ENCODE assay signal across 8 mouse cellular contexts in the genomic region with DNA sequence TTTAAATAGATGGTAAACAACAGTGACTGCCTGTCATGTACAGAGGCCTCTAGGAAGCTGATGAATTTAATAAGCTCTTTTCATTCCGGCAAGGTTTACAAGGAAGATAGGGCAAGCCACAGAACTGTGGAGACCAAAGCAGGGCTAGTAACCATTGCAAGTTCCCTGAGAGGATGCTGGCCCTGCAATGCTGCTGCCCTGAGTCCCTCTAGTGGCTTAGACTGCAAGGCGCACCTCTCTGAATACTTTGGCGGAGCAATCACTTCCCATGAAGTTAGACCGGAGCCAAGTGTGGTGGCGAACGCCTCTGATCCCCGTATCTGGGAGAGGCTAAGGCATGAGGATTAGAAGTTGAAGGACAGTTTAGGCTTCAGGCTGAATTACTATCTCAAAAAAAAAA. TPM values are rescaled to one million over a fixed set of nuclear protein-coding genes. Genes with fewer than 3 reads are reported as not detected.
DNase-seq lines count a peak whose midpoint lies in the region; ATAC-seq and TF ChIP-seq lines count a peak whose summit lies in the region.

No protein-coding gene starts in this region.

- no peaks in the 10 kb centered on the region for H3K4me1 ChIP-seq in spleen, adult 2 months (ENCODE audit: control insufficient read depth, insufficient read depth, insufficient read length)
- H3K4me1 ChIP-seq in intestine, embryonic 14.5 days (replicated peaks; ENCODE audit: control insufficient read depth, insufficient read depth, low read length): no peaks in the 10 kb centered on the region
- no peaks in the 10 kb centered on the region for H3K4me1 ChIP-seq in midbrain, embryonic 15.5 days
- no peaks in the 10 kb centered on the region for H3K4me1 ChIP-seq in stomach, embryonic 16.5 days (ENCODE audit: control insufficient read depth, insufficient read depth, low read length)

- peak; percentile 94 for ATAC-seq in common myeloid progenitor, adult 5-6 weeks (replicated peaks; ENCODE audit: low read depth, poor library complexity, severe bottlenecking)
- peak; percentile 66; the same call in 1 of the 2 replicates for ATAC-seq in intestine, embryonic 14.5 days (replicated peaks; ENCODE audit: low FRiP score, low TSS enrichment, low read depth)
- ATAC-seq in midbrain, embryonic 15.5 days (replicated peaks): peak; percentile 89
- peak; percentile 69 for ATAC-seq in stomach, embryonic 16.5 days (ENCODE audit: insufficient read depth, low FRiP score)

- TF ChIP-seq CTCF in spleen, adult 2 months (IDR thresholded peaks at IDR 0.05; ENCODE audit: extremely low read depth, insufficient read depth, insufficient read length, insufficient replicate concordance): peak; percentile 25; the same call in 1 of the 2 replicates

- WGBS in spleen, adult 2 months: 6% methylated on average over 7 of the region's 7 CpGs
- WGBS in intestine, embryonic 14.5 days: under 1% methylated on average over 7 of the region's 7 CpGs
- WGBS in midbrain, embryonic 15.5 days: 2% methylated on average over 7 of the region's 7 CpGs
- WGBS in stomach, embryonic 16.5 days: 3% methylated on average over 7 of the region's 7 CpGs

- DNase-seq in spleen, adult 2 months (ENCODE audit: low read depth in 1 of 2, low spot score in 2 of 2): peak in 1 of 2 experiments; percentile 8
- DNase-seq in spleen, adult 12 weeks (ENCODE audit: low spot score): no peak
- peak; percentile 55 for DNase-seq in gastrocnemius, postnatal 10 days
- DNase-seq in intestine, embryonic 14.5 days (ENCODE audit: low spot score): peak; percentile 74
- peak; percentile 23 to 78 for DNase-seq in left cerebral cortex, adult 9 months (ENCODE audit: low spot score in 2 of 2)

- H3K9ac ChIP-seq in intestine, embryonic 14.5 days (ENCODE audit: low read length): no peak overlapping the region
- no peak overlapping the region for H3K9ac ChIP-seq in midbrain, embryonic 15.5 days
- no peak overlapping the region for H3K9ac ChIP-seq in stomach, embryonic 16.5 days (ENCODE audit: low read length)

- H3K36me3 ChIP-seq in spleen, adult 2 months (ENCODE audit: control insufficient read depth, insufficient read depth, low read length): no peaks in the 10 kb centered on the region
- no peaks in the 10 kb centered on the region for H3K36me3 ChIP-seq in intestine, embryonic 14.5 days (ENCODE audit: control insufficient read depth, insufficient read depth, low read length)
- H3K36me3 ChIP-seq in midbrain, embryonic 15.5 days (replicated peaks): no peaks in the 10 kb centered on the region
- no peaks in the 10 kb centered on the region for H3K36me3 ChIP-seq in stomach, embryonic 16.5 days (ENCODE audit: control insufficient read depth, insufficient read depth, low read length)

- no peaks in the 10 kb centered on the region for H3K9me3 ChIP-seq in intestine, embryonic 14.5 days (ENCODE audit: control insufficient read depth, low read length)
- H3K9me3 ChIP-seq in midbrain, embryonic 15.5 days: no peaks in the 10 kb centered on the region
- no peaks in the 10 kb centered on the region for H3K9me3 ChIP-seq in stomach, embryonic 16.5 days (replicated peaks; ENCODE audit: control insufficient read depth, low read length)

- no peak overlapping the region for H3K4me3 ChIP-seq in spleen, adult 2 months (ENCODE audit: extremely low read depth, insufficient read depth, insufficient read length)
- H3K4me3 ChIP-seq in intestine, embryonic 14.5 days (ENCODE audit: low read depth, low read length): no peak overlapping the region
- H3K4me3 ChIP-seq in midbrain, embryonic 15.5 days: no peak overlapping the region
- no peak overlapping the region for H3K4me3 ChIP-seq in stomach, embryonic 16.5 days (replicated peaks; ENCODE audit: low read length)

- no peaks in the 10 kb centered on the region for H3K27me3 ChIP-seq in spleen, adult 2 months (ENCODE audit: control insufficient read depth, insufficient read depth, low read length)
- H3K27me3 ChIP-seq in intestine, embryonic 14.5 days (replicated peaks; ENCODE audit: control insufficient read depth, insufficient read depth, low read length): no peaks in the 10 kb centered on the region
- H3K27me3 ChIP-seq in midbrain, embryonic 15.5 days (replicated peaks): no peaks in the 10 kb centered on the region
- no peaks in the 10 kb centered on the region for H3K27me3 ChIP-seq in stomach, embryonic 16.5 days (ENCODE audit: control insufficient read depth, insufficient read depth, low read length)

- TF ChIP-seq POLR2A in spleen, adult 2 months (IDR thresholded peaks at IDR 0.05; ENCODE audit: low read depth, low read length): no peak

- no peak overlapping the region for H3K4me2 ChIP-seq in intestine, embryonic 14.5 days (ENCODE audit: low read length)
- H3K4me2 ChIP-seq in midbrain, embryonic 15.5 days: no peak overlapping the region
- no peak overlapping the region for H3K4me2 ChIP-seq in stomach, embryonic 16.5 days (ENCODE audit: low read depth, low read length)

- H3K27ac ChIP-seq in spleen, adult 2 months (ENCODE audit: insufficient read depth, low read length): no peak overlapping the region
- no peak overlapping the region for H3K27ac ChIP-seq in intestine, embryonic 14.5 days (ENCODE audit: low read depth)
- H3K27ac ChIP-seq in midbrain, embryonic 15.5 days: no peak overlapping the region
- no peak overlapping the region for H3K27ac ChIP-seq in stomach, embryonic 16.5 days (ENCODE audit: low read length)

RNA-seq across cellular contexts. Expression of a gene that starts 36.4 kb away (rescaled TPM):
- polyA plus RNA-seq in spleen, adult 2 months (2012; rRNA removed): 9.4 and 12.4 TPM in 2 replicates
- total RNA-seq in common myeloid progenitor, adult 5-6 weeks (2017): 9.8 and 12.6 TPM in 2 replicates
- total RNA-seq in gastrocnemius, postnatal 10 days (2021): 10 to 100 TPM; 15.1 to 15.6 TPM
- polyA plus RNA-seq in intestine, embryonic 14.5 days (2014; fragmentation: Nextera tagmentation; extraction: Ambion mirVana): 53.0 and 55.2 TPM in 2 replicates
- 38.5 and 38.9 TPM in 2 replicates for polyA plus RNA-seq in midbrain, embryonic 15.5 days (2015; fragmentation: Nextera tagmentation; extraction: Ambion mirVana)
- 40.2 and 46.5 TPM in 2 replicates for polyA plus RNA-seq in stomach, embryonic 16.5 days (2015; fragmentation: Nextera tagmentation; extraction: Ambion mirVana)

RNA-seq across cellular contexts. Expression of a gene that starts 36.9 kb away (rescaled TPM):
- 0.46 and 0.71 TPM in 2 replicates for polyA plus RNA-seq in spleen, adult 2 months (2012; rRNA removed)
- 0.73 and 0.87 TPM in 2 replicates for total RNA-seq in common myeloid progenitor, adult 5-6 weeks (2017)
- total RNA-seq in gastrocnemius, postnatal 10 days (2021): 1 to 10 TPM; 4.8 to 6.1 TPM
- polyA plus RNA-seq in intestine, embryonic 14.5 days (2014; fragmentation: Nextera tagmentation; extraction: Ambion mirVana): 6.4 and 6.9 TPM in 2 replicates
- polyA plus RNA-seq in midbrain, embryonic 15.5 days (2015; fragmentation: Nextera tagmentation; extraction: Ambion mirVana): 6.9 and 7.0 TPM in 2 replicates
- polyA plus RNA-seq in stomach, embryonic 16.5 days (2015; fragmentation: Nextera tagmentation; extraction: Ambion mirVana): 4.7 and 5.8 TPM in 2 replicates
